ENCODE assay signal across 8 mouse cellular contexts in genomic region chr4:40844251-40844721, GRCm38 (mm10). TPM values are rescaled to one million over a fixed set of nuclear protein-coding genes. Genes with fewer than 3 reads are reported as not detected.
DNase-seq lines count a peak whose midpoint lies in the region; ATAC-seq lines count a peak whose summit lies in the region.

No protein-coding gene starts in this region.

- 0 out of 2 replicates have a peak overlapping the region, but pooled peaks have one; percentile 10 for H3K9ac ChIP-seq in liver, embryonic 11.5 days (ENCODE audit: low read depth, low read length)

- no peaks in the 10 kb centered on the region for H3K9me3 ChIP-seq in liver, embryonic 11.5 days (ENCODE audit: control insufficient read depth, low read length)

- peak; percentile 63 for DNase-seq in adrenal gland, postnatal 10 days
- DNase-seq in adrenal gland, adult 18-20 months (ENCODE audit: low spot score in 2 of 2) = no peak
- peak; percentile 60 to 62 for DNase-seq in spleen, adult 18-20 months
- no peak for DNase-seq in spleen, postnatal 14 days (ENCODE audit: low spot score in 2 of 2)
- peak; percentile 75 for DNase-seq in heart, postnatal 4 days
- no peak for DNase-seq in liver, embryonic 11.5 days (ENCODE audit: low spot score)
- peak; percentile 54 to 68 for DNase-seq in natural killer cell, adult 2 months (ENCODE audit: low spot score in 2 of 2)
- DNase-seq in urinary bladder, adult 18-20 months (ENCODE audit: low spot score in 2 of 2) = no peak

- no peak overlapping the region for H3K4me3 ChIP-seq in liver, embryonic 11.5 days (ENCODE audit: low read depth, low read length)

- no peaks in the 10 kb centered on the region for H3K27me3 ChIP-seq in liver, embryonic 11.5 days (replicated peaks; ENCODE audit: control insufficient read depth, insufficient read depth, low read length)

- H3K27ac ChIP-seq in liver, embryonic 11.5 days (ENCODE audit: low read depth, low read length) = peak overlapping the region; percentile 79

- H3K4me1 ChIP-seq in liver, embryonic 11.5 days (replicated peaks; ENCODE audit: control insufficient read depth, insufficient read depth, low read length) = peaks cover 75% of the 10 kb centered on the region

- 24% methylated on average over 5 of the region's 5 CpGs for WGBS in liver, embryonic 11.5 days

- H3K4me2 ChIP-seq in liver, embryonic 11.5 days = peak overlapping the region; percentile 15; the same call in 1 of the 2 replicates

- ATAC-seq in liver, embryonic 11.5 days (replicated peaks; ENCODE audit: low FRiP score) = peak; percentile 32

- H3K36me3 ChIP-seq in liver, embryonic 11.5 days (ENCODE audit: control insufficient read depth, insufficient read depth, low read length) = peaks cover 3% of the 10 kb centered on the region; the same call in 1 of the 2 replicates

RNA-seq across cellular contexts. Expression of gene B4galt1, which starts 9.5 kb away (rescaled TPM):
- 10 to 100 TPM; 73.7 to 83.0 TPM for total RNA-seq in adrenal gland, postnatal 10 days (2021)
- 10 to 100 TPM; 53.1 to 62.5 TPM for total RNA-seq in adrenal gland, adult 18-20 months (2021)
- total RNA-seq in heart, postnatal 4 days (2021) = 10 to 100 TPM; 92.2 to 93.6 TPM
- 49.0 and 50.4 TPM in 2 replicates for polyA plus RNA-seq in liver, embryonic 11.5 days (2014; fragmentation: Nextera tagmentation; extraction: Ambion mirVana)

Comparison
In these comparisons a context has a peak if more than half of its experiments do, and no peak if none do; other contexts are left out.
1. DNase-seq: peak in adrenal gland, postnatal 10 days (single experiment), spleen, adult 18-20 months (2 of 2), heart, postnatal 4 days (single experiment) and natural killer cell, adult 2 months (2 of 2); none in adrenal gland, adult 18-20 months (0 of 2), spleen, postnatal 14 days (0 of 2), liver, embryonic 11.5 days (single experiment) and urinary bladder, adult 18-20 months (0 of 2).